Mouse (Mus musculus): ENCODE measurements around the gene Atp6v1a.
A peak's percentile ranks its signal among the peaks of the same experiment; 100 is the strongest.

The Atp6v1a gene

GRCm38 (mm10) chr16:44138377-44138978, 1.0 kb downstream of the Atp6v1a start:
- peak in 1 of 2 experiments; percentile 31 for DNase-seq

- DNase-seq: peak; percentile 55 to 79
These were observed 2.9 kb downstream of the Atp6v1a start for GRCm38 (mm10) chr16:44136511-44137021.

- no peak for DNase-seq
These were observed 6.3 kb downstream of the Atp6v1a start for GRCm38 (mm10) chr16:44133187-44133586.

- DNase-seq: no peak
These were observed 7.2 kb downstream of the Atp6v1a start for GRCm38 (mm10) chr16:44132300-44132699.

- peak in 1 of 2 experiments; percentile 16 for DNase-seq
These were observed 13.1 kb downstream of the Atp6v1a start for GRCm38 (mm10) chr16:44126437-44126836.

GRCm38 (mm10) chr16:44125436-44125835, 14.1 kb downstream of the Atp6v1a start:
- peak; percentile 24 to 41 for DNase-seq

GRCm38 (mm10) chr16:44124713-44125112, 14.8 kb downstream of the Atp6v1a start:
- no peak for DNase-seq

- DNase-seq: no peak
These were observed 15.7 kb downstream of the Atp6v1a start for GRCm38 (mm10) chr16:44123786-44124185.

GRCm38 (mm10) chr16:44122982-44123725, 16.4 kb downstream of the Atp6v1a start:
- no peak for DNase-seq

- DNase-seq: no peak
These were observed 16.9 kb downstream of the Atp6v1a start for GRCm38 (mm10) chr16:44122574-44122973.

GRCm38 (mm10) chr16:44122122-44122521, 17.4 kb downstream of the Atp6v1a start:
- no peak for DNase-seq

GRCm38 (mm10) chr16:44119753-44120501, 19.6 kb downstream of the Atp6v1a start:
- no peak for DNase-seq

GRCm38 (mm10) chr16:44109002-44109401, 30.5 kb downstream of the Atp6v1a start:
- DNase-seq: no peak

- peak in 1 of 2 experiments; percentile 33 for DNase-seq
These were observed 34.3 kb downstream of the Atp6v1a start for GRCm38 (mm10) chr16:44105211-44105610.

GRCm38 (mm10) chr16:44103806-44104766, 35.4 kb downstream of the Atp6v1a start:
- DNase-seq: peak in 1 of 2 experiments; percentile 29

- no peak for DNase-seq
These were observed 36.6 kb downstream of the Atp6v1a start for GRCm38 (mm10) chr16:44102925-44103324.

- DNase-seq: no peak
These were observed 38.3 kb downstream of the Atp6v1a start for GRCm38 (mm10) chr16:44101181-44101710.

GRCm38 (mm10) chr16:44099377-44099776, 40.1 kb downstream of the Atp6v1a start:
- DNase-seq: peak; percentile 48 to 49

GRCm38 (mm10) chr16:44087650-44088049, 51.9 kb downstream of the Atp6v1a start:
- DNase-seq: no peak

- DNase-seq: peak; percentile 47 to 77
These were observed 76.2 kb downstream of the Atp6v1a start, which contains the start of gene Gramd1c for GRCm38 (mm10) chr16:44063025-44063894. TSS of gene Gramd1c (minus strand) at chr16:44063345.

- DNase-seq: no peak
These were observed 78.2 kb downstream of the Atp6v1a start for GRCm38 (mm10) chr16:44061341-44061740.
